Mouse (Mus musculus): ENCODE results near the gene Rnf8.
A peak's percentile ranks its signal among the peaks of the same experiment; 100 is the strongest.

Gene Rnf8

GRCm38 (mm10) chr17:29623488-29623887 is 8.9 kb downstream of the Rnf8 start:
- no peak for DNase-seq (ENCODE audit: low read depth, low spot score)

DNA sequence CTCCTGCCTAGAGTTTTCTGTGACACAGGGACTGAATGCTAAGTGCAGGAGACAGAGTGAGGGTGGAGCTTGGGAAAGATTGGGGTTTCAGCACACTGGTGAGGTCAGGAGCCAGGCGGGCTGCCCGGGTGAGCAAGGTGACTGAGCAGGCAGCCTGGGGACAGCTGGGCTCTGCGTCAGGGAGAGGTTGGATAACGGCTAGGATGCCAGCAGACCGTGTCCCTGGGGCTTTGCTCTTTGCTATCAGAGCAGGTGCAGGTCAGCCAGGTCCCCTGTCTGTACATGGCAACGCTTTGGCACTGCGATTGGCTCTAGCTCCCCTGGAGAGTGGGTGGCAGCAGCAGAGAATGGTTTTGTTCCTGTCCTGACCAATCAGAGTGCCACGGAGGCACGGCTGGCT is 12.7 kb downstream of the Rnf8 start:
- no peak for DNase-seq (ENCODE audit: low read depth, low spot score)

DNA sequence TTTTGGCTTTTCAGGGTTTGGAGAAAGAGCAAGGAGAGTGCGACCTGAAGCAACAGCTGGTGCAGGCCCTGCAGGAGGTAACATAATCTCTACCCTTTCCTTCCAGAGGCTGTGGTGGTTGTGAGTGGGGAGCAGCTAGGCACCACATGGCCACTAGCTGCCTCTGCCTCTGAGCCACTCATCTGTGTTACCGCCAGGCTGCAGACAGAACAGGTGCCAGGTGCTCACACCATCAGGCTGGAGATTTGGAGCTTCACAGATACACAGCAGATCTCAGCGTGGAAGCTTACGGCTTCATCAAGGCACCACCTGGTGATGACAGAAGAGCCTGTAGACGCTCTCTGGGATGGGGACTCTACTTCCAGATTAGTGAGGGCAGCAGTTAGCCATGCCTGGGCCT is 14.4 kb downstream of the Rnf8 start:
- no peak for DNase-seq (ENCODE audit: low read depth, low spot score)

- DNase-seq (ENCODE audit: low read depth, low spot score) = peak; percentile 71
Observed at GRCm38 (mm10) chr17:29629620-29630019, 15.0 kb downstream of the Rnf8 start.

DNA sequence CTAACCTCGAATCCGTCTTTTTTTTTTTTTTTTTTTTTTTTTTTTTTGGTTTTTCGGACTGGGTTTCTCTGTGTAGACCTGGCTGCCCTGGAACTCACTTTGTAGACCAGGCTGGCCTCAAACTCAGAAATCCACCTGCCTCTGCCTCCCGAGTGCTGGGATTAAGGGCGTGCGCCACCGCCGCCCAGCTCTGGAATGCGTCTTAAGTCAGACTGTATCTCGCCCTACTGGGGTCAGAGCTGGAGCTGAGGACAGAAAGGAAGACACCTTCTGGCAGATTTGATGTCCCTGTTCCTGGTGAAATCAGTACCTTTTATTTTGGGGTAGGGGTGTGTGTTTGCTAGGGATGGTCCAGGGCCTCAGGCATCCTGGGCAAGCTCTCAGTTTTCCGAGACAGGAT is 17.7 kb downstream of the Rnf8 start:
- peak; percentile 67 for DNase-seq (ENCODE audit: low read depth, low spot score)

DNA sequence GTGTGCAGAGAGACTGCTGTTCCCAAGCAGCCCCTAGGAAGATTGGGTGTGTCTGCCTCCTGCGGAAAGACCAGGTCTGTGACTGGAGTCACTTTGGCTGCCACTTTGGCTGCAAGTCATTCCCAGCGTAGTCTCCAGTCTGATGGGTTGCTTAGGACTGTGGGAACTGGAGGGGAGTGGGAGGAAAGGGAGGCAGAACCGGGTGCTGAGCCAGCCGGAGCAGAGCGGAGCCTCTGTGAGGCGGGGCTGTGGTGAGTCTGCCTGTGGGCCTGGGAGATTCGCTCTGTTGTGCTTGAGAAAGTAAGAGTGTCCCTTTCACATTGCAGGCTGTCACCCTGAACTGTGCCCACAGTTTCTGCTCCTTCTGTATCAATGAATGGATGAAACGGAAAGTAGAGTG is 20.9 kb downstream of the Rnf8 start:
- DNase-seq (ENCODE audit: low read depth, low spot score) = no peak

- peak; percentile 57 for DNase-seq (ENCODE audit: low read depth, low spot score)
Observed at GRCm38 (mm10) chr17:29636118-29636517, 21.5 kb downstream of the Rnf8 start.

- DNase-seq (ENCODE audit: low read depth, low spot score) = no peak
Observed at GRCm38 (mm10) chr17:29637377-29637776, 22.8 kb downstream of the Rnf8 start.

DNA sequence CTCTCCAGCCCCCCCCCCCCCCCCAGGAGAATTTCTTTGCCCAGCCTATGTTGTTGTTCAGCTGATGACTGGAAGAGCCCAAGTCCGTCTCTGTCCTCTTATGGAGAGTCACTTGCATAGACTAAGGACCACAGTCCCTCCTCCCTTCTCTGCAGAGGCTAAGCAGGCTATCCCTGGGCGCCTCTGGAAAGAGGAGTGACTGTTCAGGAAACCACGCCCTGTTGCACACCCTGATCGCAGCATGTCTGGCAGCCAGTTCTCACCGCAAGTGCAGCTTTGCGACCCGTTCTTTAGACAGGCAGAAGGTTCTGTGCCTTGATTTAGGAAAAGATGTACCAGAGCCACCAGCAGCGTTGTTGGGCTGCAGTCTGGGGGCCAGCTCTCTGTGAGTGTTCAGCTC is 23.3 kb downstream of the Rnf8 start:
- peak; percentile 61 for DNase-seq (ENCODE audit: low read depth, low spot score)

DNA sequence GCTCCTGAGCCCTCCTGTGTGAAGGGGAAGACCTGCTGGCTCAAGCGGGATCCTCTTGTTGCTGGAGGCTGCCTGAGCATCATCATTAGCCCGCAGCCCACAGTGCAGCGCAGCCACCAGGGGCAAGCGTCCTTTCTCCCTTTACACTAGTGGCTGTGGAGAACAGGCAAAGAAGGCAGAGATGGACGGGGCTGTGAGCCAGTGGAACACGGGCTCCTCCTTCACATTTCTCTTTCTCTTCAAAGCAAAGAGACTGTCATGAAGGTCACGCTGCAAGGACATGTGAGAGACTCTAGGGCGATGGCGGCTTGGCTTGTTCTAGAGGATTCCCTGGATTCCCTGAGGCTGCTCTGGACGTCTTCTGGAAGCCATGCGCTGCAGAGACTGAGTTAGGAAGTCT is 26.4 kb downstream of the Rnf8 start:
- no peak for DNase-seq (ENCODE audit: low read depth, low spot score)

- no peak for DNase-seq (ENCODE audit: low read depth, low spot score)
Observed at GRCm38 (mm10) chr17:29642219-29642618, 27.6 kb downstream of the Rnf8 start.

- DNase-seq (ENCODE audit: low read depth, low spot score) = no peak
Observed at GRCm38 (mm10) chr17:29658249-29658648, 43.7 kb downstream of the Rnf8 start.

- DNase-seq (ENCODE audit: low read depth, low spot score) = peak; percentile 91
Observed at GRCm38 (mm10) chr17:29660076-29660761, 45.6 kb downstream of the Rnf8 start, which contains the start of gene Cmtr1. Gene Cmtr1 (plus strand): TSS chr17:29660595.

GRCm38 (mm10) chr17:29660762-29661391 is 46.3 kb downstream of the Rnf8 start:
- DNase-seq (ENCODE audit: low read depth, low spot score) = no peak

DNA sequence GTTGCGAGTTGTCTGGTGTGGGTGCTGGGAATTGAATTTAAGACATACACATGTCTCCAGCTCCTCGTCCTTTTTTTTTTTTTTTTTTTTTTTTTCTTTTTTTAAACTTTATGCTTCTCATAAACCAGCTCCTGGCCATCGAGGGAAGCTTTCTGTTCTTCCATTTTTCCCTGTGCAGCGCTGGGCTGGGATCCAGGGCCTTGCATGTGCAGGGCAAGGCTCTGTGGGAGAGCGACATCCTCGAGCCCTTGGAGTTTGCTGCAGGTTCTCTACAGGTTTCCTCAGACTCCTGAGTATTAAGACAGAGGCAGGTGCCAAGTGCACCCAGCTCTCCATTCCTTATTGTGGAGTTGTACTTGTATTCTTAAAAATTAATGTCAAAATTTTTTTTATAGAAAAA is 47.6 kb downstream of the Rnf8 start:
- no peak for DNase-seq (ENCODE audit: low read depth, low spot score)

- peak; percentile 41 for DNase-seq (ENCODE audit: low read depth, low spot score)
Observed at GRCm38 (mm10) chr17:29668051-29668986, 53.7 kb downstream of the Rnf8 start.

GRCm38 (mm10) chr17:29669030-29669429 is 54.4 kb downstream of the Rnf8 start:
- no peak for DNase-seq (ENCODE audit: low read depth, low spot score)

DNA sequence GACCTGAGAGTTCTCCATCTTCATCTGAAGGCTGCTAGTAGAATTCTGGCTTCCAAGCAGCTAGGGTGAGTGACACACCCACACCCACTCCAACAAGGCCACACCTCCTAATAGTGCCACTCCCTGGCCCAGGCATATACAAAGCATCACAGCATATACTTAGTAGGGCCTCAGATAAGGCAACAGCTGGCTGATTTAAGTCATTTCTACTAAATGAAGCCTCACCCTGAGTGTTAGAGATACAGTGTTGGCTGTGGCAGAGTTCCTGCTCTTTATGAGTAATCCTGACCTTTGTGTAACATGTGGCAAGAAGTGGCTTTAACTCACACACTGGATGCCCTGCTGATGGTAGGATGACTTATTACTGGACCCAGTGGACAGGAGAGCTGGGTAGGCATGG is 55.3 kb downstream of the Rnf8 start:
- DNase-seq (ENCODE audit: low read depth, low spot score) = no peak

DNA sequence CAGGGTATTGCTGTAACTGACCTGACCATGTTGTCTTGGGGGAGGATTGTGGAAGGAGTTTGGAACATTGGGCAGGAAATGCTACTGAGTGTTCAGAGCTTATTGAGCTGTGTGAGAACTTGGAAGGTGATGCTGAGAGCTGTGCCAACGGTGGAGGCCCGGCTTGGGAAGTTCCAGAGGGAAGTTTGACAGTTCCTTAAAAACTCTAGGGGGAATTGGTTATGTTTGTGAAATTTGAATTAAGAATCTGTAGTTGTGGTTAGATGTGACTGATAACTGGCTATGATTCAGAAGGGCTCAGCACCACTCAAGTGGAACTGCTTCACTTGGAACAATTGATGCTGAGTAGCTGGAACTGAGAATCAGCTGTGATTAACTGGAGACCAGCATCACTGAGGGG is 56.4 kb downstream of the Rnf8 start:
- DNase-seq (ENCODE audit: low read depth, low spot score) = no peak

GRCm38 (mm10) chr17:29673325-29673724 is 58.7 kb downstream of the Rnf8 start:
- DNase-seq (ENCODE audit: low read depth, low spot score) = no peak

GRCm38 (mm10) chr17:29678526-29678925 is 63.9 kb downstream of the Rnf8 start:
- DNase-seq (ENCODE audit: low read depth, low spot score) = no peak

DNA sequence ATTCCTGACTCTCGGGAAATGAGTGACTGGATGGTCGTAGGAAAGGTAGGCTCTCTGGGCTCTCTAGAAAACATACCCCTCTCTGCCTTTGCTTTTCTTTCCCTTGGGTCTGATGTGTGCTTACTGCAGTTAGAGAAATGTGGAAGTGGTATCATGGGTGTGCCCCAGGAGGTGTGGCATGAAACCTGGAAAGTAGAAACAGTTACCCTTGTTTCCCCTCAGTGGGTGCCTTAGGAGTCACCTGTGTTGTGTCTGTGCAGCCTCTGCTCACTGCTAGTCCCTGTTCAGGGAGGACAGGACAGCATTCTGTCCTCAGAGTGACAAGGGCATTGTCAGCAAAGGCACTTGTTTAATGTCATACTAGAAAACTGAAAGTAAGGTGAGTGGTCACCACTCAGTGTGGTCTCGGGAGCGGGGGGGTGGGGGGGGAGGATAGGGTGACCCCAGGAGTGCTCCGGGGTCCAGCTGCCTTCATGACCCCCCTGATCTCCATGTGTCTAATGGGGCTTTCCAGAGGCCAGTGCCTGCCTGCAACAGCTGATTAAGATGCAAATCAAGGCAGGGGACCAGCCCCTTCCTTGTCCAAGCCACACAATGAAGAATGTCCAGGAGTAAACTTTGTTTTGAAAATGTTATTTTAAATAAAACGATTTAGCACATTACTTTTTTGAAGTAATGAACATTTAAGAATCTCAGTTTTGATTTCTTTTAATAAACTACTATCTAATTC is 64.6 kb downstream of the Rnf8 start:
- no peak for DNase-seq (ENCODE audit: low read depth, low spot score)
